Mouse (Mus musculus): ENCODE measurements around the gene Cd6. TPM values are rescaled to one million over a fixed set of nuclear protein-coding genes. Genes with fewer than 3 reads are reported as not detected.

Gene Cd6
- total and polyA plus RNA-seq, 3 experiments = 0.09 to 0.73 (median 0.17) TPM

- Histone ChIP-seq H3K9me3 (replicated peaks; ENCODE audit: low read length) (no peaks in the 10 kb centered on the region), H3K4me1 (ENCODE audit: control insufficient read depth in 1 of 2, insufficient read depth in 2 of 2) (peaks cover 48 to 89% of the 10 kb centered on the region in 2 experiments), H3K27ac (ENCODE audit: insufficient read depth, low read depth) (no peak overlapping the region), H3K36me3 (replicated peaks in 1 of 2; ENCODE audit: control insufficient read depth in 1 of 2, insufficient read depth in 1 of 2, low read length in 1 of 2) (peaks cover 0 to 56% of the 10 kb centered on the region in 2 experiments), H3K79me2 (replicated peaks; ENCODE audit: control insufficient read depth, extremely low read depth, insufficient read depth, poor library complexity, severe bottlenecking) (no peaks in the 10 kb centered on the region), H3K4me3 (replicated peaks in 1 of 3; ENCODE audit: low read depth in 2 of 3, low read length in 2 of 3, poor library complexity in 1 of 3) (no peak overlapping the region), H3K27me3 (replicated peaks) (no peaks in the 10 kb centered on the region), H3K9ac (ENCODE audit: insufficient read depth, low read depth) (no peak overlapping the region), H3K4me2 (ENCODE audit: insufficient read depth, low read depth, poor library complexity, severe bottlenecking) (no peak overlapping the region)
- no peak for DNase-seq (ENCODE audit: extremely low read depth)
- in situ Hi-C loops (cut with MboI; ENCODE audit: low pct_ligation_motif_present, low pct_unique_long_range_greater_than_20kb, low sequenced_read_pairs) = no loop called here
- dilution Hi-C loops (cut with MboI; ENCODE audit: extremely low pct_ligation_motif_present, extremely low pct_unique_long_range_greater_than_20kb, low sequenced_read_pairs) = no loop called here
- TF ChIP-seq ZMIZ1 (IDR thresholded peaks at IDR 0.05; ENCODE audit: low read depth, low read length) = no peak
- no peak for TF ChIP-seq MAZ (IDR thresholded peaks at IDR 0.05; ENCODE audit: low read depth, low read length)
- no peak for TF ChIP-seq USF2 (conservative IDR thresholded peaks at IDR 0.05; ENCODE audit: low read depth, low read length)
- no peak for TF ChIP-seq POLR2AphosphoS2 (IDR thresholded peaks at IDR 0.05; ENCODE audit: low read depth, low read length)
- TF ChIP-seq SMC3 (IDR thresholded peaks at IDR 0.05; ENCODE audit: low read depth, low read length) = no peak
- TF ChIP-seq JUN (IDR thresholded peaks at IDR 0.05; ENCODE audit: insufficient read depth, low read depth, low read length) = no peak
- no peak for TF ChIP-seq E2F4 (IDR thresholded peaks at IDR 0.05; ENCODE audit: insufficient replicate concordance, low read depth, low read length)
- no peak for TF ChIP-seq EP300 (IDR thresholded peaks at IDR 0.05; ENCODE audit: low read length)
Measured at GRCm38 (mm10) chr19:10762468-10762867, 67.4 kb downstream of the Cd6 start.

- Histone ChIP-seq H3K9ac (ENCODE audit: insufficient read depth, low read depth) (no peak overlapping the region), H3K27me3 (replicated peaks) (no peaks in the 10 kb centered on the region), H3K79me2 (replicated peaks; ENCODE audit: control insufficient read depth, extremely low read depth, insufficient read depth, poor library complexity, severe bottlenecking) (no peaks in the 10 kb centered on the region), H3K4me2 (ENCODE audit: insufficient read depth, low read depth, poor library complexity, severe bottlenecking) (no peak overlapping the region), H3K27ac (ENCODE audit: insufficient read depth, low read depth) (no peak overlapping the region), H3K36me3 (replicated peaks in 1 of 2; ENCODE audit: control insufficient read depth in 1 of 2, insufficient read depth in 1 of 2, low read length in 1 of 2) (peaks cover 0 to 53% of the 10 kb centered on the region in 2 experiments), H3K9me3 (replicated peaks; ENCODE audit: low read length) (no peaks in the 10 kb centered on the region), H3K4me3 (replicated peaks in 1 of 3; ENCODE audit: low read depth in 2 of 3, low read length in 2 of 3, poor library complexity in 1 of 3) (no peak overlapping the region), H3K4me1 (ENCODE audit: control insufficient read depth in 1 of 2, insufficient read depth in 2 of 2) (peaks cover 54 to 90% of the 10 kb centered on the region in 2 experiments)
- dilution Hi-C loops (cut with MboI; ENCODE audit: extremely low pct_ligation_motif_present, extremely low pct_unique_long_range_greater_than_20kb, low sequenced_read_pairs) (no loop called here), in situ Hi-C loops (cut with MboI; ENCODE audit: low pct_ligation_motif_present, low pct_unique_long_range_greater_than_20kb, low sequenced_read_pairs) (no loop called here)
- no peak for TF ChIP-seq MAFK (IDR thresholded peaks at IDR 0.05; ENCODE audit: insufficient replicate concordance, low read length)
- no peak for TF ChIP-seq SMC3 (IDR thresholded peaks at IDR 0.05; ENCODE audit: low read depth, low read length)
- no peak for TF ChIP-seq ZKSCAN1 (IDR thresholded peaks at IDR 0.05; ENCODE audit: borderline replicate concordance, low read depth, low read length)
- no peak for TF ChIP-seq NRF1 (IDR thresholded peaks at IDR 0.05; ENCODE audit: low read depth, low read length)
- TF ChIP-seq GABPA (IDR thresholded peaks at IDR 0.05; ENCODE audit: insufficient replicate concordance, low read depth, low read length) = no peak
- TF ChIP-seq MAX (IDR thresholded peaks at IDR 0.05; ENCODE audit: low read length) = no peak
- no peak for TF ChIP-seq BHLHE40 (IDR thresholded peaks at IDR 0.05; ENCODE audit: low read depth, low read length)
- no peak for TF ChIP-seq NELFE (IDR thresholded peaks at IDR 0.05; ENCODE audit: low read depth, low read length)
- no peak for TF ChIP-seq ETS1 (conservative IDR thresholded peaks at IDR 0.05; ENCODE audit: low read depth, low read length)
- TF ChIP-seq ELF1 (IDR thresholded peaks at IDR 0.05; ENCODE audit: low read depth, low read length) = no peak
- TF ChIP-seq TCF12 (IDR thresholded peaks at IDR 0.05; ENCODE audit: low read depth, low read length) = no peak
- no peak for TF ChIP-seq POLR2A (IDR thresholded peaks at IDR 0.05; ENCODE audit: low read depth, low read length)
- no peak for TF ChIP-seq IRF4 (IDR thresholded peaks at IDR 0.05; ENCODE audit: low read depth, low read length)
- no peak for TF ChIP-seq CTCF (conservative IDR thresholded peaks at IDR 0.05 in 1 of 2, IDR thresholded peaks at IDR 0.05 in 1 of 2; ENCODE audit: low read depth in 2 of 2, low read length in 2 of 2)
- TF ChIP-seq CHD2 (IDR thresholded peaks at IDR 0.05; ENCODE audit: low read length) = no peak
- no peak for DNase-seq (ENCODE audit: extremely low read depth)
Measured at GRCm38 (mm10) chr19:10761794-10762415, 68.0 kb downstream of the Cd6 start.

All from CH12.LX (cell line).